Mouse (Mus musculus) Patski (cell line): ENCODE measurements around the gene Litaf. TPM values are rescaled to one million over a fixed set of nuclear protein-coding genes. Genes with fewer than 3 reads are reported as not detected.

Source experiments
- ATAC-seq: fragments of 100-300 bp; one replicate; pipeline ENCODE4 v1.8.0; 2021
- CTCF ChIA-PET: fragments of 350-600 bp; sonication (Branson Sonifier 250); formaldehyde crosslinking; loops from one replicate; lab custom pipeline; 2022; ENCODE audit warnings: inconsistent platforms; lab: Charles Lee
- POLR2A ChIA-PET: fragments of 350-600 bp; sonication (Branson Sonifier 250); formaldehyde crosslinking; loops from one replicate; lab custom pipeline; 2022; ENCODE audit warnings: antibody characterized with exemption, inconsistent platforms; lab: Charles Lee
- DNase-seq: peaks from one replicate; pipeline ENCODE4 v3.0.0-alpha.2; 2011; ENCODE audit warnings: low read depth, low spot score
- H3K27me3 ChIP-seq: fragments of 371-371 bp; one replicate; pipeline ENCODE4 v1.5.1; 2021
- CTCF ChIP-seq: fragments of 100-300 bp; IDR thresholded peaks from one replicate; pipeline ENCODE4 v1.5.1; 2021
- in situ Hi-C: fragments of 300-500 bp; cut with MboI; formaldehyde crosslinking; loops from 3 replicates; pipeline ENCODE4 v1.11.1; 2018; ENCODE audit warnings: low pct_unique_long_range_greater_than_20kb, mixed read lengths
- polyA plus RNA-seq: library from polyadenylated mRNA; unstranded; gene quantifications from one replicate; pipeline ENCODE4 v1.2.3, GENCODE M21; 2021

The Litaf gene
- polyA plus RNA-seq, 1 experiment from 2014 or later: 344 TPM

DNA sequence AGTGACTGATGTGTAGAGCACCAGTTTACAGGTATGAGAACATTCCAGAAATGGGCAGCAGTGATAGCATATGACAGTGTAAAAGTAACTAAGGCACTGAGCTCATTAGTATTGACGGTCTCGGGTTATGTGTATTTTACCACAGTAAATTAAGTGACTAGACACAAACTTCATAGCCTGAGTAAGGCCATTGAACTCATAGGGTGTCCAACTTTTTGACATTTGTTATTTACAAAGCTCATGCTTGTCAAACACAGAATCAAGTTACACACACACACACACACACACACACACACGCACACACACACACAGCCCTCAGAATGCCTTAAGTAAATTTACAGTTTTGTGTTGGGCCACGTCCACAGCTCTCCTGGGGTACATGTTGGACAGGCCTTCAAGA lies 126.0 kb downstream of the Litaf start:
- in situ Hi-C loops: no loop called here
- ATAC-seq (no peak), DNase-seq (no peak)
- ChIA-PET POLR2A (no interaction called here), CTCF (interaction anchor here (0.9 kb wide), 1 partner anchor 95 kb away, joined by 4 read pairs; no protein-coding TSS in a partner anchor)
- H3K27me3 ChIP-seq: no peaks in the 10 kb centered on the region
- no peak for TF ChIP-seq CTCF

GRCm38 (mm10) chr16:10937497-10937896 lies 128.5 kb downstream of the Litaf start:
- no peaks in the 10 kb centered on the region for H3K27me3 ChIP-seq
- in situ Hi-C loops: no loop called here
- no peak for DNase-seq
- CTCF ChIA-PET: no interaction called here
- ATAC-seq: no peak
- TF ChIP-seq CTCF: no peak
- POLR2A ChIA-PET: no interaction called here

DNA sequence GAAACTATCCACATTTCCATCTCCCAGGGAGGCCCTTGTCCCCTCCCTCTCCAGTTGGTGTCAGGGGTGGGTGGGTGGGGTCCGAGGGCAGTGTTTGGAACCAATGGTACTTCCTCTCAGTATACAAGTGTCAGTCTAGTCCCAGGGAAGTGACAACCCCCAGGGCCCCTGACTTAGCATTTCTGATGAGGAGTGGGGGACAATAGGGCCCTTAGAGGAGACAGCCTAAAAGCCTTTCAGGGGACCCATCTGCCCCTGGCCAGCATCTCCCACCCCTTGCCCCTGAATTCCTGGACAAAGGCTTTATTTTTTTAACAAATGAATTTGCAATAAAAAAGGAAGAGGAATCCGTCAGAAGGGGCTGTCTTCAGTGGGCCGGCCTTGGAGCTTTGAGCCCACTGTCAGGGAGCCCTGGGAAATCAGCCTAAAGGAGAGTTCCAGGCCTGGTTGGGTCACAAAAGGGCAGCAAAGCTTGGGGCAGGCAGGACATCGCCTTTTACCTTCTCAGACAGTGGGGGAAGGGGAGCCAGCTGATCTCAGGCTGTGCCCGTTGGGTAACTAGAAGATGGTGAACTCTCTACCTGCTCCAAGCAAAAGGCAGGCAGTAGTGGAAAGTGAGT lies 129.1 kb downstream of the Litaf start:
- in situ Hi-C loops: no loop called here
- ATAC-seq (no peak), DNase-seq (no peak)
- no peak for TF ChIP-seq CTCF
- ChIA-PET POLR2A (no interaction called here), CTCF (no interaction called here)
- H3K27me3 ChIP-seq: no peaks in the 10 kb centered on the region

DNA sequence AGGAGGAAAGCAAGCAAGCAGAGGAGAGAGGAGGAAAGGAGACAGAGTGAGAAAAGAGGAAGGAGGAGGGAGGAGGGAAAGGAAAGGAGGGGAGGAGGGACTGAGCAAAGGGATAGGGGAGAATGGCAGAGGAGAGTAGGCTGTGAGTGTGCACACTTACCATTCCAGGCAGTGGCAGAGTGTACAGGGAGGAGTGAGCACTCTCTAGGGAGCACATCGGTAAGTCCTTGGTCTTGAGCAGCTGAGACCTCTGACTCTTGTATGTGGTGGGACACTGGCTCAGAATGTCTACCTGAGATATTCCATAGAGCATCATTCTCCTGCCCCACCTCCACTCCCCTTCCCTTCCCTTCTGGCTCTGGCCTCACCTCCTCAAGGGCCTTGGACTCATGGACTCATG lies 131.9 kb downstream of the Litaf start:
- CTCF ChIA-PET: no interaction called here
- no peak for TF ChIP-seq CTCF
- no peak for DNase-seq
- POLR2A ChIA-PET: no interaction called here
- no peaks in the 10 kb centered on the region for H3K27me3 ChIP-seq
- in situ Hi-C loops: no loop called here
- ATAC-seq: no peak

DNA sequence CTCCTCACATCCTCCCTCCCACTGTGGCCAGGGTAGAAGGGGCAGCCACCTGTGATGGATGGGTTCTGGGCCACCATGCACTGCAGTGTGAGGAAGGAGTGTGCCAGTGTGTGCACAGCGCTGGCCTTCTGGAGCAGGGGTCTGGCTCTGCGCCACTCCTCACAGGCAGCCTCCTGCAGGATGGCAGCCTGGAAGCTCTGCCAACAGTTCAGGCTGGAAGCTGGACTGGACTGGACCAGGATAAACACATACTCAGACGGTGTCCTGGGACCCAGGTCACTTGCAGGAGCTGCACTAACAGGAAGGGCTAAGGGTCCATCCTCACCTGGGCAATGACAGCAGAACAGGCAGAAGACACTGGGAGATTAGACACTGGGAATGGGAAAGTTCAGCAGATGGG lies 132.6 kb downstream of the Litaf start:
- ATAC-seq: no peak
- H3K27me3 ChIP-seq: no peaks in the 10 kb centered on the region
- ChIA-PET CTCF (no interaction called here), POLR2A (no interaction called here)
- in situ Hi-C loops: no loop called here
- no peak for DNase-seq
- TF ChIP-seq CTCF: no peak

- POLR2A ChIA-PET: no interaction called here
Measured at GRCm38 (mm10) chr16:10927026-10927425, 138.9 kb downstream of the Litaf start.

GRCm38 (mm10) chr16:10925591-10926180 lies 140.3 kb downstream of the Litaf start:
- peak; percentile 54 for ATAC-seq
- in situ Hi-C loops: no loop called here
- peak; percentile 60 for DNase-seq
- CTCF ChIA-PET: interaction anchor here (2.1 kb wide), 1 partner anchor 13 kb away, joined by 5 read pairs; no protein-coding TSS in a partner anchor
- no peak for TF ChIP-seq CTCF
- POLR2A ChIA-PET: interaction anchor here (0.6 to 0.9 kb wide), 2 partner anchors 20 to 108 kb away, joined by 3 read pairs; no protein-coding TSS in a partner anchor
- H3K27me3 ChIP-seq: no peaks in the 10 kb centered on the region

More at GRCm38 (mm10) chr16:10927026-10927425, 138.9 kb downstream of the Litaf start:
- ATAC-seq (no peak), DNase-seq (no peak)
- in situ Hi-C loops: no loop called here
- no peak for TF ChIP-seq CTCF
- no peaks in the 10 kb centered on the region for H3K27me3 ChIP-seq
- CTCF ChIA-PET: no interaction called here

GRCm38 (mm10) chr16:10923561-10923960 lies 142.4 kb downstream of the Litaf start:
- in situ Hi-C loops: no loop called here
- no peak for DNase-seq
- POLR2A ChIA-PET: no interaction called here
- ATAC-seq: no peak
- H3K27me3 ChIP-seq: no peaks in the 10 kb centered on the region
- TF ChIP-seq CTCF: no peak
- CTCF ChIA-PET: interaction anchor here (0.8 kb wide), 1 partner anchor 9 kb away, joined by 3 read pairs; no protein-coding TSS in a partner anchor

DNA sequence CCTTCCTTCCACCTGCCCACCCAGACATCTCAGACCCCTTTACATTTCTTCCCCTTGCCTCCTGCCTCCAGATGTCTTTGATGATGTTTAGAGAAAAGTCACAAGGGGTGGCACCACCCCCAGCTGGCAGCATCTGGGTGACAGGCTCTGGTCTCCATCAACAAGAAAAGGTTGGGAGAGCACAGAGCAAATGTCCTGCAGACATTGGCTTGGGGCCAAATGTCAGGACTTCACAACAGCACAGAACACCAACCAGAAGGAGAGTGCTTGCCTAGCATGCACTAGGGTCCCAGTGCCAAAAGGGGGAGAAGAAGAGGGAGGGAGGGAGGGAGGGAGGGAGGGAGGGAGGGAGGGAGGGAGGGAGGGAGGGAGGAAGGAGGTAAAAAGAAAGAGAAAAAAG lies 146.1 kb downstream of the Litaf start:
- ATAC-seq: no peak
- ChIA-PET POLR2A (no interaction called here), CTCF (no interaction called here)
- no peaks in the 10 kb centered on the region for H3K27me3 ChIP-seq
- in situ Hi-C loops: no loop called here
- TF ChIP-seq CTCF: no peak
- no peak for DNase-seq

DNA sequence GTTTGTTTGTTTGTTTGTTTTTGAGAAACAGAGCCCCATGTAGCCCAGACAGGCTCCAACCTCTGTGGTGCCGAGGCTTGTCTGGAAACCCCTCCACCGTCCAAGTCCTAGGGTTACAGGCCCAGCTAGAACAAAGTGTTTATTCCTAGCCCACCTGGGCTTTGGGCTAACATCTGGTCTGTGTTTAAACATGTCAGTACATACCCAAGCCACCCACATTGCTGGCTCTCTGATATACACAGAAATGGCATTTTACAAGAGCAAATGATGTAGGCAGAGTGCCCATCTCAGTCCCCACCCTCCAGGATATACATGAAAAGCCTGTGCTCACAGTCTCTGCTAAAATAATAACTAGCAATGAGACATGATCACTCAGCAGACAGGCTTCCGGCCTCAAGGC lies 149.7 kb downstream of the Litaf start:
- in situ Hi-C loops: no loop called here
- no peaks in the 10 kb centered on the region for H3K27me3 ChIP-seq
- TF ChIP-seq CTCF: no peak
- ATAC-seq (no peak), DNase-seq (no peak)
- ChIA-PET POLR2A (no interaction called here), CTCF (no interaction called here)

DNA sequence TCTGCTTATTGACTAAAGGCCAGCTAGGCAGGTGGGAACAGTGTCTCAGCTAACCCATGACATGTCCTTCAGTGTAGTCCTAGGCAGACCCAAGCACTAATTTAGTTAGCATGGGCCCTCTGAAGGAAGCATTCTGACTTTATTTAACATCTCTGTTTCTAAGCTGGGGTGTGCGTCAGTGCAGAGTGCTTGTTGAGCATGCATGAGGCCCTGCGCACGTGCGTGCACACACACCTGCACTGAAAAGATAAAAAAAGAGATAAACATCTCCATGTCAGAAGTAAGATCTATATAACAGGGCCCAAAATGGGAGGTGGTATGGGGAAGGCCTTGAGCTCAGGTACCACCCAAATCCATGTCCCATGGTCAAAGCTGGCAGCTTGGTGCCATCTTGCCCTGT lies 150.9 kb downstream of the Litaf start:
- in situ Hi-C loops: no loop called here

More for the DNA sequence above, 150.9 kb downstream of the Litaf start:
- no peak for DNase-seq
- CTCF ChIA-PET: interaction anchor here (1.4 kb wide), 2 partner anchors 8 to 36 kb away, joined by 3 read pairs; no protein-coding TSS in a partner anchor
- no peak for ATAC-seq
- H3K27me3 ChIP-seq: no peaks in the 10 kb centered on the region
- no peak for TF ChIP-seq CTCF
- POLR2A ChIA-PET: no interaction called here
